Mouse (Mus musculus): ENCODE data around the gene Gm42421.

Gene Gm42421

GRCm38 (mm10) chr5:143927875-143928274, at the start of gene Gm42421:
Gene Gm42421 (plus strand): TSS chr5:143928175.
- in situ Hi-C loops (cut with MboI) = no loop called here

DNA sequence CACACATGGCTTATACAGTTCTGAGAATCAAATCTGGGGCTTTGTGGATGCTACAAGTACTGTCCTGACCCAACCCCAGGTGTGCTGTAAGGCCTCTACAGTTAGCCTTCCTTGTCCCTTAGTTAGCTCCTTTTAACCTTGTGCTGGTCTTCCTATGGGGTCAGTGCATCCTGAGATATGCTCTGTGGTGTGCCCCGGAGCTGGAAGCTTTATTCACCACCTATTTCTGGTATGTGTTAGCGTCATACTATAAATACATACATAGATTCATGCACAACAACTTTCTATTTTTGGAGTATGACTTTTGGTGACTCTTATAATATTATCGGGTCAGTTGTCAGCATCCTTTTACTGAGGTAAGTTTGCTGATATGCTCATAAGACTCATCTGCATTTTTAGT, 42.7 kb upstream of the Gm42421 start:
- in situ Hi-C loops (cut with MboI) = no loop called here

- in situ Hi-C loops (cut with MboI) = no loop called here
These were observed 37.2 kb upstream of the Gm42421 start for GRCm38 (mm10) chr5:143890741-143891140.

GRCm38 (mm10) chr5:143892255-143892886, 35.6 kb upstream of the Gm42421 start:
- in situ Hi-C loops (cut with MboI) = no loop called here

- in situ Hi-C loops (cut with MboI) = no loop called here
These were observed 34.6 kb upstream of the Gm42421 start for GRCm38 (mm10) chr5:143893396-143893795.

DNA sequence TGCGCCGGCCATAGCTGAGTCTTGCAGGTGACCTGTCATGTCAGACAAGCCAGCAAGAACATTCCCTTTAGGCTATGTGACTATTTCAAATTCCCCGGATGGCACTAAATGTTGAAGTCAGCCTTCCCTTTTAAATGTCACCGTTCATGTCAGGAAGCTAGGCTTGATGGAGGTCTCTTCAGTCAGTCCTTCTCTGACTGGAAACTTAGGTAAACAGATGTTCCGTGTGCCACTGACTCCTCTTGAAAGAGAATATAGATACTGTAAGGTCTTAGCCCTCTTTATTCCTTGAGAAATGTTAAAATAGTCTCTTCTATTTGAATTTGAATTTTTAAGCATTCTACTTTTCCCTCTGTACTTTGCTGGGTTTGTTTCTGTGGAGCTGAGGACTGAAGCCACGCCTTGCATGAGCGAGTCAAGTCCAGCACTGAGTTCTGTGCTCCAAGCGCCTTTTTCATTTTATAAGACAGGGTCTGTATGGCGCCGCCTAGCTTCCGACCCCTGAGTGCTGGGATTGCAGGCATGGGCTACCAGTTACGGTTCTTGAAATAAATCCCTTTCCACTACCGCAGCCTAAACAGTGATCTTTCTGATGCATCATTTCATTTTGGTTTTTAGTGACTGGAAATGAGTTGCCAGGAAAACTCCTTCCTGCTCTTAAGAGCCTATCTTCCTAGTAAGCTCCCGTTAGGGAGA, 30.2 kb upstream of the Gm42421 start, which contains the start of gene Ankrd61:
Gene Ankrd61, minus strand, starts transcription at position 51 of the 696 bp plus-strand sequence.
- in situ Hi-C loops (cut with MboI) = no loop called here

DNA sequence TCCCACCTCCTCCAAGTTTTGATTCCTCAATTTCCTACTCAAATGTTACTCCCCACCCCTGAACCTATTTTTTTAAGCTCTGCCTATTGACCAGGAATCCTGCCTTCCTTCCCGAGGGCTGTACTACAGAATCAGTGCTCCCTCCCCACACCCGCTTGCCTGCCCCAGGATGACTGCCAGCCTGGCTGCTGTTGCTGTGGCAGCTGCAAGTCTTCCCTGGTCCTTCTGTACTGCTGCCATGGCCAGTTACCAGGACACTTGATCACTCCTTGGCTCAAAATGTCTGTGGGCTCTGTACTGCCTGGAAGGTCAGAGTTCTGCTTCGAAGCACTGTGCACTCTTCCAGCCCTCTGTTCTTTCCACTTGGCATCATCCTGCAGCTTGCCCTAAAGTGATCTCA, 25.9 kb upstream of the Gm42421 start:
- in situ Hi-C loops (cut with MboI) = no loop called here

- in situ Hi-C loops (cut with MboI) = no loop called here
These were observed 24.2 kb upstream of the Gm42421 start for GRCm38 (mm10) chr5:143903813-143904212.

DNA sequence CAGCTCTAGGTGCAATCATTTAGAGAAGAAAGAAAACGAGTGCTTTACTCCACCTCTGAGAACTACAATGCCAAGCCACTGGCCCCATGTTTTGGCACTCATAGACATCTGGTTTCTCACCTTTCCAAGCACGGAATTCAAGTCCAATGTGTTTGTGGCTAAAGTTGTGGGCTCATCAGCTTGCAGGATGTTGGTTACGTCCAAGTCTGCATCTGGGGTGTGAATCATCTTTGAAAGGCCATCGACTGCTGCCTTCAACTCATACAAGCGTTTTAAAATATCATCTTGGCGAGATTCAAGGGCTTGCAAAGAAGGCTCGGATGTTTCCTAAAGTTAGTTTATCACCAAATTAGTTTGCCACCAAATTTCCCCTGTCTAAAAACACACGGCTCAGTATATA, 21.5 kb upstream of the Gm42421 start:
- in situ Hi-C loops (cut with MboI) = no loop called here

DNA sequence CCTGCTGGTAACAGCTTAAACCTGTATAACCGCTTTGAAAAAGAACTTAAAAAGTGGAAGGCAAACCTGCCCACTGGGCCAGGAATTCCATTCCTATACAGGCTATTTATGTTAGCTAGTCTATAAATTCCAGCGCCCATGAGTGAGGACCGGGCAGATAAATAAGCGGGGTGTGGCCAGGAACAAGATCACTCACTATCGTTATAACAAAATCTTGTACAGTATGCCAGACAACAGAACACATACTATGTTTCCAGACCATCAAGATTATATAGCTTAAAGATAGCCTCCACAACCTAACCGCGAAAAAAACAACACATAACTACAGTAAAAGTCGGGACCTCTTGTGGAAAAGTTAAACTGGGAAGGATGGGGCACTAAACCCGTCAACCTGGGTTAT, 19.0 kb upstream of the Gm42421 start:
- in situ Hi-C loops (cut with MboI) = no loop called here

DNA sequence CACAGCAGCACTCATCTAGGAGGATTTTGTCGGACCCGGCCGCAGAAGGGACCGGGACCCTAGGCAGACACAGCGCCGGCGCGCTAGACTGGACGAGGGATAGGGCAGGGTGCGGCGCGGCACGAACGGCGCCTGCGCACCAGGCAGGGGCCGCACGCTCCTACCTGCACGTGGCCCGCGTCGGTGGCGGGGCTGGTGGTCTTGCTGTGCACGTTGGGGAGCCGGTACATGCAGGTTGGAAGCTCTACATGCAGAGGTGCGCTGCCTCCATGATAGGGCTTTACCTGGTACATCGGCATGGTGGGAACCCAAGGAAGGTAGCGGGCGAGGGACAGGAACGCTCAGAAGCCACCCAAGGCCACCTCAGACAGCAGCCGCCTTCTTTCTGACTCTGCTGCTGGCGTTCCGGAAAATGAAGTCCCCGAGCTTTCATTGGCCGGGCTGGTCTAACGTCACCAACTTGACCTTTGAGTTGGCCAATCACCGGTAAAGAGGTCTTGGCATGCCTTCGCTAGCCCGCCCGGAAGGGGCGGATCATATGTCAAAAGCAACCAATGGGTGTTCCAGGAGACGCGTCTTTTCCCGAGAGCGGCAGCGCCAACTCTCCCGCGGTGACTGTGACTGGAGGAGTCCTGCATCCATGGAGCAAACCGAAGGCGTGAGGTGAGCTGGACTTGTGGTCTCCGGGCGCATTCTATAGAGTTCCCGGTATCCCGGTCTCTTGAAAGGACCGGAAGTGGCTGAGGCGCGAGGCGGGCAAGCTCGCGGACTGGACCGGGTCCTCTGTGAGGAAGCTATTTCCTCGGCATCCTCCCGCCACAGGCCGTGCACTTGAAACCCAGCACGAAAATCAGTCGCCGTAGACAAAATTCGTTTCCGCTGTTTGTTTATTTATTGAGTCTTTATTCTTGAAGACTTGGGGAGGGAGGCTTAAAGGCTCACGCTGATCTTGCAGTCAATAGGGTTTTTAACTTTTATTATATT, 18.3 kb upstream of the Gm42421 start, which contains the start of the genes Aimp2 and Pms2:
Gene Aimp2, minus strand, starts transcription at position 431 of the 984 bp plus-strand sequence.
Gene Pms2, plus strand, starts transcription at position 548 of the 984 bp plus-strand sequence.
- in situ Hi-C loops (cut with MboI) = no loop called here

DNA sequence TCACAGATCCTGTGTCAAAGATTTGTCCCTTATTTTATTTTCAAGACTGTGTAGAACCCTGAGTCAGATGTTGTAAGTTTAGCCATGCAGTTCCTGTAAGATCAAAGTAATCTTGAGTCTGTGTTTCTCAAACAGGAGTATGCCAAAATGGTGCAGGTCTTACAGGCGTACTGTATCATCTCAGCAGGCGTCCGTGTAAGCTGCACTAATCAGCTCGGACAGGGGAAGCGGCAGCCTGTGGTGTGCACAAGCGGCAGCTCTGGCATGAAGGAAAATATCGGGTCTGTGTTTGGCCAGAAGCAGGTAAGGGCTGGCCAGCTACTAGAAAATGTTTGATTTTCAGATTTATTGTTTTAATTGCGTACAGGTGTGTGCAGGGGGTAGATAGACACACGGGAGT, 11.8 kb upstream of the Gm42421 start:
- in situ Hi-C loops (cut with MboI) = no loop called here

DNA sequence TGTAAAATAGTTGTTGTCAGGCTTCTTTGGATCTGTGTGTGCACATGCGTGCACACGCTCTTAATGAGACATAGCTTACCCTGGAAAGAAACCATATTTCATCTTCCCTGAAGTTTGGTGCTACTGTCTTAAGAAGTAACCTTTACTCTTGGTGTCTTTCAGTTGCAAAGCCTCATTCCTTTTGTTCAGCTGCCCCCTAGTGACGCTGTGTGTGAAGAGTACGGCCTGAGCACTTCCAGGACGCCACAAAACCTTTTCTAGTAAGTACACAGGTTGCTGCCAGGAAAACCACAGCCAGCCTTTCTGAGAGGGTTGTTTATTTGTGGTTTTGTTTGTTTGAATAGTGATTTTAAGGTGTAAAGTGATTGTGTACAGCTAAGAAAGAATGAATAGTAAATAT, 10.6 kb upstream of the Gm42421 start:
- in situ Hi-C loops (cut with MboI) = no loop called here

GRCm38 (mm10) chr5:143918120-143918519, 9.9 kb upstream of the Gm42421 start:
- in situ Hi-C loops (cut with MboI) = no loop called here

GRCm38 (mm10) chr5:143924781-143925452, 3.1 kb upstream of the Gm42421 start:
- in situ Hi-C loops (cut with MboI) = no loop called here

- in situ Hi-C loops (cut with MboI) = no loop called here
These were observed 1.3 kb downstream of the Gm42421 start for GRCm38 (mm10) chr5:143929291-143929690.

GRCm38 (mm10) chr5:143930656-143931055, 2.7 kb downstream of the Gm42421 start:
- in situ Hi-C loops (cut with MboI) = no loop called here

GRCm38 (mm10) chr5:143931863-143932580, 4.0 kb downstream of the Gm42421 start:
- in situ Hi-C loops (cut with MboI) = no loop called here

- in situ Hi-C loops (cut with MboI) = no loop called here
These were observed 4.9 kb downstream of the Gm42421 start, which contains the start of gene Rsph10b for GRCm38 (mm10) chr5:143932831-143933230. Gene Rsph10b (plus strand): TSS chr5:143933035.

DNA sequence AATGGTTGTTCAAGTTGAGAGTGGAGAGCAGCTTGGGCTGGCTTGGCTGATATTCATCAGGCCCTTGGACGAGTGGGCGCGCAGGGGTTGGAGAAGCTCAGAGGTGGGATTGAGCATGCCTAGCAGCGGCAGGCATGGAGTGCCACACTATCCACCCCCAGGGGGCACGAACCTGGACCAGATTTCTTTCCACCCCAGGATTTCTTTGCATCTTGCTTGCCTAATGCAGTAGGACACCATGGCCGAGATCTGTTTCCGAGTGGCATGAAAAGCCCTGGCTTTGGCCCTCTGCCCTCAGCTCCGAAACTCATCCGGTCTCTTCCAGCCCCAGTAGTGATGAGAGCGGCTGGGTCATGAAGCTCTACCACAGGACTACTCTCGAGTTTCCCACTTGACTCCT, 5.4 kb downstream of the Gm42421 start:
- in situ Hi-C loops (cut with MboI) = no loop called here

DNA sequence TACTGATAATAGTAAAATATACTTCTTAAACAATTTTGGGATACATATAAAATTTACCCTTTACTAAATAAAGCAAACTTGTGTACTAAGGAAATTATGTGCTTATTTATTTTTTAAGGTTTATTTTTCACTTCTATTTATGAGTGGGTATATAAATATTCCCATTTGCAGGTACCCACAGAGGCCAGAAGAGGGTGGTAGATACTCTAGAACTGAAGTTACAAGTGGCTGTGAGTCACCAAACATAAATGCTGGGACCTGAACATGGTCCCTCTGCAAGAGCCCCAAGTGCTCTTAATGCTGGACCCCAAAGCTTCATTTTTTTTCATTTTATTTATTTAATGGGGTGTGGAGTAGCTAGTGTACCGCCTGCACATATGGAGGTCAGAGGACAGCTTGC, 5.9 kb downstream of the Gm42421 start:
- in situ Hi-C loops (cut with MboI) = no loop called here

All from mature B cell (primary cell).